In the genomic region with DNA sequence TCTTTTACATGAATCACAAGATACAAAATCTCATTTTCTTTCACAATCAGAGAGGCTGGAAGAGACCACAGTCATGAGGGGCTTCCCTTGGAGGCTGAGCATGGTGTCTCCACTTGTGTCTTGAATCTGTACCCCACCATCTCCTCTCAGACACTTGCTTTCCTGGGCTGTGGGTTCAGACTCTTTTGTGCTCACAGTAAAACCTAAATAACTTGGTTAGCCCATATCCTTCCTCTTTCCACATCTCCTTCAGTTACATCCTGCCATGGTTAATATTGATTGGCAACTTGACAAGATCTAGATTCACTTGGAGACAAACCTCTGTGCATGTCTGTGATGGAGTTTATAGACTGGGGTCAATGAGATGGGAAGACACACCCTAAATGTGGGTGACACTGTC, we compare ENCODE assay signal across 18 mouse cellular contexts.
"Had no signal": no experiment of that assay in that cellular context is flagged by ENCODE, and none has a peak within 500 bp of the region (broad histone marks: within the 10 kb centered on the region; RNA-seq: fewer than 3 reads in every experiment).

No protein-coding gene starts in this region.

- ATAC-seq: liver, embryonic 12.5 days; midbrain, embryonic 15.5 days had no signal

- H3K27ac ChIP-seq: liver, embryonic 12.5 days; liver, embryonic 15.5 days; lung, embryonic 15.5 days; midbrain, embryonic 12.5 days; midbrain, embryonic 15.5 days; neural tube, embryonic 12.5 days; neural tube, embryonic 15.5 days; stomach, embryonic 15.5 days had no signal

- H3K36me3 ChIP-seq: liver, embryonic 12.5 days; liver, embryonic 15.5 days; lung, embryonic 15.5 days; midbrain, embryonic 12.5 days; midbrain, embryonic 15.5 days; neural tube, embryonic 12.5 days; neural tube, embryonic 15.5 days; stomach, embryonic 15.5 days had no signal

- DNase-seq: kidney, adult 11 months; kidney, adult 9 months; kidney, postnatal 14 days; kidney, postnatal 4 days; lung, adult 18-20 months; lung, postnatal 10 days; lung, postnatal 36 days; right cerebral cortex, postnatal 25 days; spleen, adult 18-20 months; thymus, postnatal 25 days had no signal

- H3K27me3 ChIP-seq: liver, embryonic 12.5 days; liver, embryonic 15.5 days; lung, embryonic 15.5 days; midbrain, embryonic 12.5 days; midbrain, embryonic 15.5 days; neural tube, embryonic 12.5 days; neural tube, embryonic 15.5 days; stomach, embryonic 15.5 days had no signal

- H3K4me1 ChIP-seq: lung, embryonic 15.5 days; midbrain, embryonic 12.5 days; midbrain, embryonic 15.5 days; neural tube, embryonic 12.5 days; neural tube, embryonic 15.5 days; stomach, embryonic 15.5 days had no signal

- H3K4me3 ChIP-seq: liver, embryonic 12.5 days; liver, embryonic 15.5 days; lung, embryonic 15.5 days; midbrain, embryonic 12.5 days; midbrain, embryonic 15.5 days; neural tube, embryonic 12.5 days; neural tube, embryonic 15.5 days; stomach, embryonic 15.5 days had no signal
